Mouse (Mus musculus): ENCODE measurements around the gene Syt16.

Gene Syt16

GRCm38 (mm10) chr12:73997297-73998127 is at the start of gene Syt16:
Syt16 (plus strand) TSS chr12:73997661.
- in situ Hi-C loops (cut with MboI; ENCODE audit: low sequenced_read_pairs) = loop anchor here (25.0 kb wide), 1 partner anchor 435 kb away; no protein-coding TSS in a partner anchor

- in situ Hi-C loops (cut with MboI; ENCODE audit: low sequenced_read_pairs) = no loop called here
Measured at GRCm38 (mm10) chr12:73948415-73948814, 49.0 kb upstream of the Syt16 start.

GRCm38 (mm10) chr12:73949318-73950058 is 48.0 kb upstream of the Syt16 start:
- in situ Hi-C loops (cut with MboI; ENCODE audit: low sequenced_read_pairs) = no loop called here

- in situ Hi-C loops (cut with MboI; ENCODE audit: low sequenced_read_pairs) = no loop called here
Measured at GRCm38 (mm10) chr12:73952879-73953278, 44.6 kb upstream of the Syt16 start.

- in situ Hi-C loops (cut with MboI; ENCODE audit: low sequenced_read_pairs) = no loop called here
Measured at GRCm38 (mm10) chr12:73953420-73954186, 43.9 kb upstream of the Syt16 start.

GRCm38 (mm10) chr12:73954785-73955184 is 42.7 kb upstream of the Syt16 start:
- in situ Hi-C loops (cut with MboI; ENCODE audit: low sequenced_read_pairs) = no loop called here

- in situ Hi-C loops (cut with MboI; ENCODE audit: low sequenced_read_pairs) = no loop called here
Measured at GRCm38 (mm10) chr12:73957676-73958075, 39.8 kb upstream of the Syt16 start.

GRCm38 (mm10) chr12:73958830-73959229 is 38.6 kb upstream of the Syt16 start:
- in situ Hi-C loops (cut with MboI; ENCODE audit: low sequenced_read_pairs) = no loop called here

GRCm38 (mm10) chr12:73964291-73965281 is 32.9 kb upstream of the Syt16 start, which contains the start of gene Snapc1:
Snapc1 (plus strand) TSS chr12:73964481.
- in situ Hi-C loops (cut with MboI; ENCODE audit: low sequenced_read_pairs) = no loop called here

- in situ Hi-C loops (cut with MboI; ENCODE audit: low sequenced_read_pairs) = no loop called here
Measured at GRCm38 (mm10) chr12:73969142-73969541, 28.3 kb upstream of the Syt16 start.

GRCm38 (mm10) chr12:73974584-73974983 is 22.9 kb upstream of the Syt16 start:
- in situ Hi-C loops (cut with MboI; ENCODE audit: low sequenced_read_pairs) = no loop called here

GRCm38 (mm10) chr12:73978144-73978543 is 19.3 kb upstream of the Syt16 start:
- in situ Hi-C loops (cut with MboI; ENCODE audit: low sequenced_read_pairs) = loop anchor here (25.0 kb wide), 1 partner anchor 416 kb away; no protein-coding TSS in a partner anchor

GRCm38 (mm10) chr12:73979667-73980066 is 17.8 kb upstream of the Syt16 start:
- in situ Hi-C loops (cut with MboI; ENCODE audit: low sequenced_read_pairs) = loop anchor here (25.0 kb wide), 1 partner anchor 417 kb away; no protein-coding TSS in a partner anchor

GRCm38 (mm10) chr12:73982533-73982932 is 14.9 kb upstream of the Syt16 start:
- in situ Hi-C loops (cut with MboI; ENCODE audit: low sequenced_read_pairs) = loop anchor here (25.0 kb wide), 1 partner anchor 420 kb away; no protein-coding TSS in a partner anchor

GRCm38 (mm10) chr12:73986299-73986698 is 11.2 kb upstream of the Syt16 start:
- in situ Hi-C loops (cut with MboI; ENCODE audit: low sequenced_read_pairs) = loop anchor here (25.0 kb wide), 1 partner anchor 424 kb away; no protein-coding TSS in a partner anchor

- in situ Hi-C loops (cut with MboI; ENCODE audit: low sequenced_read_pairs) = loop anchor here (25.0 kb wide), 1 partner anchor 426 kb away; no protein-coding TSS in a partner anchor
Measured at GRCm38 (mm10) chr12:73988393-73989008, 9.0 kb upstream of the Syt16 start.

GRCm38 (mm10) chr12:73989594-73989993 is 7.9 kb upstream of the Syt16 start:
- in situ Hi-C loops (cut with MboI; ENCODE audit: low sequenced_read_pairs) = loop anchor here (25.0 kb wide), 1 partner anchor 427 kb away; no protein-coding TSS in a partner anchor

- in situ Hi-C loops (cut with MboI; ENCODE audit: low sequenced_read_pairs) = loop anchor here (25.0 kb wide), 1 partner anchor 435 kb away; no protein-coding TSS in a partner anchor
Measured at GRCm38 (mm10) chr12:73996906-73997296, 560 bp upstream of the Syt16 start.

- in situ Hi-C loops (cut with MboI; ENCODE audit: low sequenced_read_pairs) = loop anchor here (25.0 kb wide), 1 partner anchor 436 kb away; no protein-coding TSS in a partner anchor
Measured at GRCm38 (mm10) chr12:73998128-73998456, 631 bp downstream of the Syt16 start.
